Mouse (Mus musculus) embryonic facial prominence, embryonic 12.5 days (tissue): ENCODE results near the gene Ubap2l. TPM values are rescaled to one million over a fixed set of nuclear protein-coding genes. Genes with fewer than 3 reads are reported as not detected.

Source experiments
- ATAC-seq: fragments of 200-750 bp; cut with Nextera tagmentation; 2 replicates; pipeline ENCODE4 v1.8.0; 2017; ENCODE audit not compliant: insufficient number of reproducible peaks, insufficient read depth, low FRiP score, low TSS enrichment
- H3K27ac ChIP-seq: fragments of 300-500 bp; sonication (generic); 2 replicates; pipeline ENCODE4 v1.5.1; 2016; ENCODE audit warnings: mild to moderate bottlenecking
- H3K27me3 ChIP-seq: fragments of 300-500 bp; sonication (generic); 2 replicates; pipeline ENCODE4 v1.6.1; 2016; ENCODE audit warnings: mild to moderate bottlenecking, moderate library complexity
- H3K36me3 ChIP-seq: fragments of 300-500 bp; sonication (generic); 2 replicates; pipeline ENCODE4 v1.6.1; 2016; ENCODE audit warnings: mild to moderate bottlenecking
- H3K4me1 ChIP-seq: fragments of 300-500 bp; sonication (generic); 2 replicates; pipeline ENCODE4 v1.6.1; 2016
- H3K4me2 ChIP-seq: fragments of 300-500 bp; sonication (generic); replicated peaks from 2 replicates; pipeline ENCODE4 v1.6.1; 2016; ENCODE audit warnings: mild to moderate bottlenecking, moderate library complexity
- H3K4me3 ChIP-seq: fragments of 300-500 bp; sonication (generic); 2 replicates; pipeline ENCODE4 v1.5.1; 2016; ENCODE audit warnings: mild to moderate bottlenecking
- H3K9ac ChIP-seq: fragments of 300-500 bp; sonication (generic); 2 replicates; pipeline ENCODE4 v1.6.1; 2016; ENCODE audit warnings: mild to moderate bottlenecking, moderate library complexity
- H3K9me3 ChIP-seq: fragments of 300-500 bp; sonication (generic); 2 replicates; pipeline ENCODE4 v1.6.1; 2016; ENCODE audit warnings: mild to moderate bottlenecking, moderate library complexity
- WGBS: fragments of 180-500 bp; shearing (Covaris S2); methylation state at CpG from one replicate; pipeline ENCODE4 v1.1.7; 2016; 5-methylcytosine and 5-hydroxymethylcytosine counted together
- polyA plus RNA-seq: library from polyadenylated mRNA; unstranded; fragments of >200 nt; fragmentation: Nextera tagmentation; extraction: Ambion mirVana; gene quantifications from 2 replicates; pipeline ENCODE4 v1.2.1, GENCODE M21; 2016

Ubap2l gene
- polyA plus RNA-seq, 1 experiment from 2014 or later = 230 TPM

GRCm38 (mm10) chr3:89998612-89999054 is 53.8 kb downstream of the Ubap2l start, which contains the start of gene Hax1:
TSS of gene Hax1 (minus strand) at chr3:89998780.
- H3K36me3 ChIP-seq = peaks cover 47% of the 10 kb centered on the region
- peak within 1 kb of the TSS; percentile 85 for H3K9ac ChIP-seq
- H3K9me3 ChIP-seq = no peaks in the 10 kb centered on the region
- H3K27ac ChIP-seq = peak within 1 kb of the TSS; percentile 98
- WGBS = under 1% methylated on average over 26 of the region's 26 CpGs
- H3K27me3 ChIP-seq = no peaks in the 10 kb centered on the region
- ATAC-seq = peak; percentile 77
- H3K4me2 ChIP-seq = peak within 1 kb of the TSS; percentile 78
- peak within 1 kb of the TSS; percentile 84 for H3K4me3 ChIP-seq
- peaks cover 16% of the 10 kb centered on the region for H3K4me1 ChIP-seq

- peak overlapping the region; percentile 84 for H3K4me3 ChIP-seq
These were observed 54.5 kb downstream of the Ubap2l start for GRCm38 (mm10) chr3:89997791-89998495.

GRCm38 (mm10) chr3:89994807-89995515 is 57.5 kb downstream of the Ubap2l start:
- WGBS = 93% methylated on average over 5 of the region's 5 CpGs
- peaks cover 20% of the 10 kb centered on the region for H3K36me3 ChIP-seq
- no peaks in the 10 kb centered on the region for H3K27me3 ChIP-seq
- ATAC-seq = no peak
- no peaks in the 10 kb centered on the region for H3K9me3 ChIP-seq
- H3K27ac ChIP-seq = no peak overlapping the region
- H3K4me2 ChIP-seq = no peak overlapping the region
- H3K9ac ChIP-seq = no peak overlapping the region
- H3K4me3 ChIP-seq = no peak overlapping the region
- H3K4me1 ChIP-seq = peaks cover 16% of the 10 kb centered on the region

More at GRCm38 (mm10) chr3:89997791-89998495, 54.5 kb downstream of the Ubap2l start:
- Histone ChIP-seq H3K4me1 (peaks cover 16% of the 10 kb centered on the region), H3K27ac (peak overlapping the region; percentile 98), H3K4me2 (peak overlapping the region; percentile 78), H3K27me3 (no peaks in the 10 kb centered on the region), H3K9me3 (no peaks in the 10 kb centered on the region), H3K9ac (peak overlapping the region; percentile 85), H3K36me3 (peaks cover 43% of the 10 kb centered on the region)
- WGBS = 3% methylated on average over 23 of the region's 23 CpGs
- no peak for ATAC-seq

GRCm38 (mm10) chr3:89987822-89988221 is 64.6 kb downstream of the Ubap2l start:
- H3K36me3 ChIP-seq = no peaks in the 10 kb centered on the region
- 91% methylated on average over 4 of the region's 4 CpGs for WGBS
- H3K27me3 ChIP-seq = no peaks in the 10 kb centered on the region
- ATAC-seq = no peak
- H3K4me2 ChIP-seq = no peak overlapping the region
- no peaks in the 10 kb centered on the region for H3K9me3 ChIP-seq
- no peak overlapping the region for H3K4me3 ChIP-seq
- no peaks in the 10 kb centered on the region for H3K4me1 ChIP-seq
- no peak overlapping the region for H3K9ac ChIP-seq
- H3K27ac ChIP-seq = no peak overlapping the region

GRCm38 (mm10) chr3:89987211-89987610 is 65.2 kb downstream of the Ubap2l start:
- WGBS = 67% methylated on average over 3 of the region's 3 CpGs

GRCm38 (mm10) chr3:89982426-89982825 is 70.0 kb downstream of the Ubap2l start:
- 72% methylated on average over 5 of the region's 5 CpGs for WGBS
- H3K4me2 ChIP-seq = no peak overlapping the region
- H3K27me3 ChIP-seq = no peaks in the 10 kb centered on the region
- no peak overlapping the region for H3K4me3 ChIP-seq
- no peak for ATAC-seq
- H3K4me1 ChIP-seq = no peaks in the 10 kb centered on the region
- no peaks in the 10 kb centered on the region for H3K36me3 ChIP-seq
- no peaks in the 10 kb centered on the region for H3K9me3 ChIP-seq
- H3K9ac ChIP-seq = no peak overlapping the region
- H3K27ac ChIP-seq = no peak overlapping the region

More at GRCm38 (mm10) chr3:89987211-89987610, 65.2 kb downstream of the Ubap2l start:
- Histone ChIP-seq H3K9me3 (no peaks in the 10 kb centered on the region), H3K4me1 (no peaks in the 10 kb centered on the region), H3K9ac (no peak overlapping the region), H3K4me2 (no peak overlapping the region), H3K27me3 (no peaks in the 10 kb centered on the region), H3K36me3 (no peaks in the 10 kb centered on the region), H3K27ac (no peak overlapping the region), H3K4me3 (no peak overlapping the region)
- ATAC-seq = no peak

- no peaks in the 10 kb centered on the region for H3K9me3 ChIP-seq
- no peak overlapping the region for H3K9ac ChIP-seq
- no peaks in the 10 kb centered on the region for H3K36me3 ChIP-seq
- no peak overlapping the region for H3K27ac ChIP-seq
- no peaks in the 10 kb centered on the region for H3K4me1 ChIP-seq
- H3K4me2 ChIP-seq = no peak overlapping the region
- ATAC-seq = no peak
- no peaks in the 10 kb centered on the region for H3K27me3 ChIP-seq
- H3K4me3 ChIP-seq = no peak overlapping the region
These were observed 75.6 kb downstream of the Ubap2l start for GRCm38 (mm10) chr3:89976859-89977258.

GRCm38 (mm10) chr3:89968509-89968908 is 83.9 kb downstream of the Ubap2l start:
- H3K9ac ChIP-seq = no peak overlapping the region
- H3K4me2 ChIP-seq = no peak overlapping the region
- 78% methylated on average over 7 of the region's 7 CpGs for WGBS
- H3K27ac ChIP-seq = no peak overlapping the region
- peaks cover 11% of the 10 kb centered on the region for H3K4me1 ChIP-seq
- H3K27me3 ChIP-seq = no peaks in the 10 kb centered on the region
- no peaks in the 10 kb centered on the region for H3K9me3 ChIP-seq
- H3K36me3 ChIP-seq = peaks cover 7% of the 10 kb centered on the region; the same call in 1 of the 2 replicates
- ATAC-seq = no peak
- no peak overlapping the region for H3K4me3 ChIP-seq

- no peak overlapping the region for H3K4me2 ChIP-seq
- no peak overlapping the region for H3K4me3 ChIP-seq
- H3K4me1 ChIP-seq = peaks cover 14% of the 10 kb centered on the region
- no peak overlapping the region for H3K9ac ChIP-seq
- H3K27ac ChIP-seq = no peak overlapping the region
- H3K27me3 ChIP-seq = no peaks in the 10 kb centered on the region
- peaks cover 7% of the 10 kb centered on the region; the same call in 1 of the 2 replicates for H3K36me3 ChIP-seq
- ATAC-seq = no peak
- H3K9me3 ChIP-seq = no peaks in the 10 kb centered on the region
- 72% methylated on average over 4 of the region's 4 CpGs for WGBS
These were observed 85.5 kb downstream of the Ubap2l start for GRCm38 (mm10) chr3:89966946-89967345.

GRCm38 (mm10) chr3:89965972-89966371 is 86.5 kb downstream of the Ubap2l start:
- ATAC-seq = no peak
- no peaks in the 10 kb centered on the region for H3K9me3 ChIP-seq
- H3K27ac ChIP-seq = no peak overlapping the region
- H3K36me3 ChIP-seq = peaks cover 7% of the 10 kb centered on the region; the same call in 1 of the 2 replicates
- no peaks in the 10 kb centered on the region for H3K27me3 ChIP-seq
- no peak overlapping the region for H3K4me2 ChIP-seq
- H3K4me1 ChIP-seq = peaks cover 23% of the 10 kb centered on the region
- WGBS = 91% methylated on average over 5 of the region's 5 CpGs
- no peak overlapping the region for H3K9ac ChIP-seq
- no peak overlapping the region for H3K4me3 ChIP-seq

GRCm38 (mm10) chr3:89965557-89965956 is 86.9 kb downstream of the Ubap2l start:
- no peak overlapping the region for H3K4me3 ChIP-seq
- H3K36me3 ChIP-seq = peaks cover 7% of the 10 kb centered on the region; the same call in 1 of the 2 replicates
- no peak overlapping the region for H3K9ac ChIP-seq
- no peak overlapping the region for H3K27ac ChIP-seq
- WGBS = 95% methylated on average over 8 of the region's 8 CpGs
- ATAC-seq = no peak
- no peaks in the 10 kb centered on the region for H3K9me3 ChIP-seq
- peaks cover 27% of the 10 kb centered on the region for H3K4me1 ChIP-seq
- no peaks in the 10 kb centered on the region for H3K27me3 ChIP-seq
- H3K4me2 ChIP-seq = no peak overlapping the region
